Mouse (Mus musculus): ENCODE measurements around the gene Dapk2. TPM values are rescaled to one million over a fixed set of nuclear protein-coding genes. Genes with fewer than 3 reads are reported as not detected.

The Dapk2 gene
- 1.6 TPM for polyA plus RNA-seq (2014; fragmentation: Illumina TruSeq; extraction: RNeasy Lipid Tissue Mini Kit (QIAGEN cat#74804))

GRCm38 (mm10) chr9:66157958-66158830 is at the start of gene Dapk2:
TSS of gene Dapk2 (plus strand) at chr9:66158223.

DNA sequence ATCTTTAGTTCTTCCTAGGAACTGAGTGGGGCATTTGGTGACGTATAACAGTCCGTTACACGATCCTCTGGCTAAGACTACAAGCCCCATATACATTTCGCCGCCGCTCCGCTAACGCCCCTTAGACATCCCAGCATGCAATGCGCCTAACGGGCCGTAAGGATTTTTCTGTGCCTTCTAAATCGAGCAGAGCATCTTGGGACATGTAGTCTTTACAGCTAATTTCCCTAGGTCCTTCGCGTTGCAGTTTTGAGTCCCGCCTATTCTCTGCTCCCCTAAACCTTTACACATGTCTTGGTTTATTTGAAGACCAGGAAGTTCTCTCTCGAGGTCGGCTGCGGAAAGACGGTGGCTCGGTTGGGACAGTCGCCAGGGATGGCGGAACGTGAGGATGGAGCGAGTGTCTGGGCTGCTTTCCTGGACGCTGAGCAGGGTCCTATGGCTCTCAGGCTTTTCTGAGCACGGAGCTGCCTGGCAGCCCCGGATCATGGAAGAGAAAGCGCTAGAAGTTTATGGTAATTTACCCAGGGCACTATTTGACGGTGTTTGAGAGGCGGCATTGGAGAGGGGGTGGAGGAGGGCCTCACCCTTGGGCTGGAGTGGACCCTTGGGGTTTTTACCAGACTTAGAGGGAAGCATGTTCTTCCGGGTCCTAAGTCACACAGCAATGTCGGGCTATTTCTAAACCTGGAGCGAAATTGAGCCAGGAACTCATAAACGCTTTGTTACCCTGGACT is 31.4 kb upstream of the Dapk2 start, which contains the start of the genes Snx1 and Ciao2a:
TSS of gene Snx1 (minus strand) at position 132 of the 737 bp plus-strand sequence.
TSS of gene Ciao2a (plus strand) at position 156 of the 737 bp plus-strand sequence.

Other genes with a start within 250 kb of the Dapk2 start
- 60.6 TPM for gene Trip4, start 249.4 kb upstream of the Dapk2 start, polyA plus RNA-seq (2014; fragmentation: Illumina TruSeq; extraction: RNeasy Lipid Tissue Mini Kit (QIAGEN cat#74804))
- 51.7 TPM for gene Csnk1g1, start 249.3 kb upstream of the Dapk2 start, polyA plus RNA-seq (2014; fragmentation: Illumina TruSeq; extraction: RNeasy Lipid Tissue Mini Kit (QIAGEN cat#74804))
- 297 TPM for gene Ppib, start 98.0 kb upstream of the Dapk2 start, polyA plus RNA-seq (2014; fragmentation: Illumina TruSeq; extraction: RNeasy Lipid Tissue Mini Kit (QIAGEN cat#74804))
- gene Snx22, start 88.5 kb upstream of the Dapk2 start, polyA plus RNA-seq (2014; fragmentation: Illumina TruSeq; extraction: RNeasy Lipid Tissue Mini Kit (QIAGEN cat#74804)), result 0.23 TPM
- gene Snx1, start 31.6 kb upstream of the Dapk2 start, polyA plus RNA-seq (2014; fragmentation: Illumina TruSeq; extraction: RNeasy Lipid Tissue Mini Kit (QIAGEN cat#74804)), result 114 TPM
- gene Ciao2a, start 31.6 kb upstream of the Dapk2 start, polyA plus RNA-seq (2014; fragmentation: Illumina TruSeq; extraction: RNeasy Lipid Tissue Mini Kit (QIAGEN cat#74804)), result 121 TPM
- 42.5 TPM for gene Herc1, start 192.2 kb downstream of the Dapk2 start, polyA plus RNA-seq (2014; fragmentation: Illumina TruSeq; extraction: RNeasy Lipid Tissue Mini Kit (QIAGEN cat#74804))